Mouse (Mus musculus): ENCODE data around the gene Prl2c3.
"Not testable (repeated sequence)": the region's sequence is repeated elsewhere in the genome, so short reads cannot be mapped to it uniquely, and the experiment has no call there.

The Prl2c3 gene

GRCm38 (mm10) chr13:12799979-12800378 is at the start of gene Prl2c3:
Gene Prl2c3 (minus strand): TSS chr13:12800079.
- DNase-seq (ENCODE audit: low read depth), result not testable (repeated sequence)

- DNase-seq (ENCODE audit: low read depth), result not testable (repeated sequence)
Observed at GRCm38 (mm10) chr13:12848254-12848653, 48.4 kb upstream of the Prl2c3 start.

DNA sequence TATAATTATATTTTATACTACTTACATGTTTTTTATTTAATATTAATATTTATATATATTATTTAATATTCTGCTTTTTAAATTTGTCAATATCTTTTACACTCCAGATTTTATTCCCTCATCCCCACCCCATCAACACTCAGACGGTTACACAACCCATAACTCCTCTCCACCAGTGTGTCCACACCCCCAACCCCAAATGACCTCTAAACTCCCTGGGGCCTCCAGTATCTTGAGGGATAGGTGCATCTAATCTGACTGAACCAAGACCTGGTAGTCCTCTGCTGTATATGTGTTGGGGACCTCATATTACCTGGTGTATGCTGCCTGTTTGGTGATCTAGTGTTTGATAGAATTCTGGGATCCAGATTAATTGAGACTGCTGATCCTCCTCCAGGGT is 44.8 kb upstream of the Prl2c3 start:
- DNase-seq (ENCODE audit: low read depth), result not testable (repeated sequence)

GRCm38 (mm10) chr13:12837546-12837945 is 37.7 kb upstream of the Prl2c3 start:
- DNase-seq (ENCODE audit: low read depth), result not testable (repeated sequence)

DNA sequence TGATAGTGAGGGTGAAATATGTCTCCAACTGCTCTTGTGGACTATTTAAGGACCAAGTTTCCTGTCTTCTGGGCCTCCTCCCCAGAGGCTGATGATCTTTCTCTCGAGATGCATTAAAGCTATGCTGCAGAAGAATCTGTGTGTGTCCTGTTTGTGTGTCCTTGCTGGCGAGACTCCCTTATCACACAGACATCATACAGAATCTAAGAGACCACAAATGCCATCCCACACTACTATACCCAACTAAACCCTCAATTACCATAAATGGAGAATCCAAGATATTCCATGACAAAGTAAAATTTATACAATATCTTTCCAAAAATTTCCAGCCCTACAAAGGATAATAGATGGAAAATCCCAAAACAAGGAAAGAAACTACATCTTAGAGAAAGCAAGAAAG is 31.9 kb upstream of the Prl2c3 start:
- no peak for DNase-seq (ENCODE audit: low read depth)

GRCm38 (mm10) chr13:12829031-12829430 is 29.2 kb upstream of the Prl2c3 start:
- DNase-seq (ENCODE audit: low read depth), result no peak

- not testable (repeated sequence) for DNase-seq (ENCODE audit: low read depth)
Observed at GRCm38 (mm10) chr13:12824500-12825176, 24.8 kb upstream of the Prl2c3 start.

DNA sequence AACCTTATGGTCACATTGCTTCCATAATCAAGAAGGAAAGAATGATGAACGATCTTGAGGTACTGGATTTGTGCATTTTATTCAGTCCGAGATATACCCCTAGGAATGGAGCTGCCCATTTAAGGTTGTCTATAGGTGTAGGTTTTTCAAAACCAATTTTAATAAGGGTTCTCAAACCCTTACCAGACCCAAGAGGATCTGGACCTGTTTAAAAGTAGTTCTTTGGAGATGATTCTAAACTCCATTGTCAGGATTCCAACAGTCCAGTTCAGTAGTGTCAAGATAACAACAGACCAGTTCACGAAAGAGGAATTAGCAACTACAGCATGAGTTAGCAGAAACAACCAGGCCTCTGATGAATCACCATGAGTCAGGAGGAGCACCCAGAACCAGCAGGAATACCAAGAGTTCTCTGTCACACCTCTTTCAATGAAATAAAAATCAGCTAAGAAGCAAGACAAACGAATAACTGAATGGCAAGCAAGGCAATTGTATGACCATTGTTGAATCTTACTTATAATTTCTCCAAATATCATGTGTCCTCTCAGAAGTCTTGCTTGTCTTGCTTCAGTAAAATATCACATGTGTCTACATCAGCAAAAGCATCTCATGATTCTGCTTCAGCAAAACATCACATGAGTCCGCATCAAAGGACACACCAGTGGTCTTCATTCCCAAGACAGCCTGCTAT is 14.0 kb upstream of the Prl2c3 start:
- not testable (repeated sequence) for DNase-seq (ENCODE audit: low read depth)

DNA sequence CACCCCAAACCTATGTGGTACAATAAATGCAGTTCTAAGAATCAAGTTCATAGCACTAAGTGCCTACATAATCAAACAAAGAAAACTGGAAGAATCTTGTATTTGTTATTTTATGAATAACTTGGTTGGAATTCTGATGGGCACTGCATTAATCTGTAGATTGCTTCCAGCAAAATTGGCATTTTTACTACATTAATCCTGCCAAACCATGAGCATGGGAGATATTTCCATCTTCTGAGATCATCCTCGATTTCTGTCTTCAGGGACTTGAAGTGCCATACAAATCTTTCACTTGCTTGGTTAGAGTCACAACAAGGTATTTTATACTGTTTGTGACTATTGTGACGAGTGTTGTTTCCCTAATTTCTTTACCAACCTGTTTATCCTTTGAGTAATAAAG is 9.7 kb upstream of the Prl2c3 start:
- DNase-seq (ENCODE audit: low read depth), result no peak

- not testable (repeated sequence) for DNase-seq (ENCODE audit: low read depth)
Observed at GRCm38 (mm10) chr13:12808793-12809512, 9.1 kb upstream of the Prl2c3 start.

- DNase-seq (ENCODE audit: low read depth), result not testable (repeated sequence)
Observed at GRCm38 (mm10) chr13:12806496-12806895, 6.6 kb upstream of the Prl2c3 start.

DNA sequence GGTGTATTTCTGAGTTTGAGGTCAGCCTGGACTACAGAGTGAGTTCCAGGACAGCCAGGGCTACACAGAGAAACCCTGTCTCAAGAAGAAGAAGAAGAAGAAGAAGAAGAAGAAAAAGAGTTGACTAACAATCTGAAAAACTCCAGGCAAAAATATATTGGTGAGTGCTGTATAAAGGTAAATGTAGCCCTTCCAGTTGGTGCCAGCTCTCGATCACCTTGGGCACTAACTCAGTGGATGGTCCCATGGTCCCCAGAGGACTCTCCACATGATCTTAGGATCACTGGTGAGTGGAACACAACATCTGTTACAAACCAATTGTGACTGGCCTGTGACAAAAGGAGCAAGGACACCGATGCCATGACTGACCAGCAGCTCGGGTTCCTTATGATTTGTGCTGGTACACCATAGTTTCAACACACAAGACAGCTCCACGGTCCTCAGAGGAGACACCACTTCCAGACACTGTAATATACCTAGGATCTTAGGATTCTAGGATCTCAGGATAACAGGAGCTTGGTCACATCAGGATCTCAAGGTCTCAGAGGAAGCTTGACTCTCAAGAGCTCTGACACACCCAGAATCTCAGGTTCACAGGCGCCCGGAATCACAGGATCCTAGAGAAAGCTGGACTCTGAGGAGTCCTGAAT is 30.3 kb downstream of the Prl2c3 start:
- DNase-seq (ENCODE audit: low read depth), result not testable (repeated sequence)
